Mouse (Mus musculus): ENCODE measurements around the gene Tpx2. TPM values are rescaled to one million over a fixed set of nuclear protein-coding genes. Genes with fewer than 3 reads are reported as not detected.

The Tpx2 gene
- polyA plus RNA-seq, 1 experiment from 2014 or later = 27.5 TPM

GRCm38 (mm10) chr2:152931456-152932160 lies 83.8 kb downstream of the Tpx2 start:
- Histone ChIP-seq H3K9me3 (ENCODE audit: control insufficient read depth, low read length) (no peaks in the 10 kb centered on the region), H3K9ac (replicated peaks; ENCODE audit: low read length) (no peak overlapping the region), H3K36me3 (ENCODE audit: control insufficient read depth, insufficient read depth, low read length) (no peaks in the 10 kb centered on the region), H3K4me3 (replicated peaks; ENCODE audit: low read depth, low read length) (no peak overlapping the region), H3K4me2 (ENCODE audit: low read length) (no peak overlapping the region), H3K27me3 (ENCODE audit: control insufficient read depth, insufficient read depth, low read length) (no peaks in the 10 kb centered on the region), H3K27ac (replicated peaks; ENCODE audit: low read depth, low read length) (no peak overlapping the region), H3K4me1 (ENCODE audit: control insufficient read depth, insufficient read depth, low read length) (no peaks in the 10 kb centered on the region)
- ATAC-seq (ENCODE audit: low FRiP score, low TSS enrichment) = no peak
- 79% methylated on average over 12 of the region's 12 CpGs for WGBS
- DNase-seq = no peak

DNA sequence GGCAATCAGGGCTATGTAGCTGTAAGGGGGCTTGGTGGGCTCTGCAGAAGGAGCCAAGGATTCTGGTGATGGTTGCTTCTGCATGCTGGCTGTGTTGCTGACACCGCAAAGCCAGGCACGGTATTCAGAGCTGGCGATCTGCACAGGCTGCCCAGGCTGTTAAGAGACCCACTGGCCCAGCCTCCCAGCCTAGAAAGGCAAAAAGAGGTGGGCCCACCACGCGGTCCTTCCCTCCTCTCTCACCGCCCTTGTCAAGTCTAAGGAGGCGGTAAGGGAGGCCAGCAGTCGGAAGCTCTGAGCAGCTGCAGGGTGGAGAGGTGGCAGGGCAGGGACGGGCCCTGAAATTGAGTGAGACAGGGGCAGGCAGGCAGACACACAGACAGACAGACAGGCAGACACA lies 85.3 kb downstream of the Tpx2 start, which contains the start of gene Foxs1:
TSS of gene Foxs1 (minus strand) at position 161 of the 400 bp plus-strand sequence.
- DNase-seq (no peak), ATAC-seq (ENCODE audit: low FRiP score, low TSS enrichment) (no peak)

GRCm38 (mm10) chr2:152933614-152934013 lies 85.8 kb downstream of the Tpx2 start:
- ATAC-seq (ENCODE audit: low FRiP score, low TSS enrichment) (no peak), DNase-seq (peak; percentile 45)
- Histone ChIP-seq H3K36me3 (ENCODE audit: control insufficient read depth, insufficient read depth, low read length) (no peaks in the 10 kb centered on the region), H3K27me3 (ENCODE audit: control insufficient read depth, insufficient read depth, low read length) (no peaks in the 10 kb centered on the region), H3K27ac (replicated peaks; ENCODE audit: low read depth, low read length) (no peak overlapping the region), H3K4me1 (ENCODE audit: control insufficient read depth, insufficient read depth, low read length) (no peaks in the 10 kb centered on the region), H3K4me2 (ENCODE audit: low read length) (no peak overlapping the region), H3K9me3 (ENCODE audit: control insufficient read depth, low read length) (no peaks in the 10 kb centered on the region), H3K4me3 (replicated peaks; ENCODE audit: low read depth, low read length) (no peak overlapping the region), H3K9ac (replicated peaks; ENCODE audit: low read length) (no peak overlapping the region)
- 33% methylated on average over 5 of the region's 5 CpGs for WGBS

More for the DNA sequence above, 85.3 kb downstream of the Tpx2 start, which contains the start of gene Foxs1:
- 41% methylated on average over 9 of the region's 9 CpGs for WGBS
- Histone ChIP-seq H3K4me1 (ENCODE audit: control insufficient read depth, insufficient read depth, low read length) (no peaks in the 10 kb centered on the region), H3K9ac (replicated peaks; ENCODE audit: low read length) (no peak within 1 kb of the TSS), H3K27ac (replicated peaks; ENCODE audit: low read depth, low read length) (no peak within 1 kb of the TSS), H3K27me3 (ENCODE audit: control insufficient read depth, insufficient read depth, low read length) (no peaks in the 10 kb centered on the region), H3K36me3 (ENCODE audit: control insufficient read depth, insufficient read depth, low read length) (no peaks in the 10 kb centered on the region), H3K4me3 (replicated peaks; ENCODE audit: low read depth, low read length) (no peak within 1 kb of the TSS), H3K9me3 (ENCODE audit: control insufficient read depth, low read length) (no peaks in the 10 kb centered on the region), H3K4me2 (ENCODE audit: low read length) (no peak within 1 kb of the TSS)

DNA sequence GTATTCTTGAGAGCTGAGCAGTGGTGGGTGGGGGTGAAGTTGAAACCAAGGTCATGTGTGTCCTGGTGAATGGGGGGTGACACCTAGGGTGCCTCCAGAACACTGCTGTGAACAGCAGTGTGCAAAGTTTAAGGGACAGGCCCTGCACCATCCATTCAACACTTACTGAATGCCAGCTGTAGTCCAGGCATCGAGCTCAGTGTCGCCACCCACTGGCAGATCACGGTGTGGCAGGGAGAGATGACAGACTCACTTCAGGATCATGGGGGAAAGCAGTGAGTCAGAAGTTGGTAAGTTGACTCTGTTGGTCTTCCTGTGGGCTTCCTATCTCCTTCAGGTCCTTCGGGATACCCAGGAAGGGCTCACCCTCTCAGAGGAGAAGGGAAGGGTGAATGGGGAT lies 92.1 kb downstream of the Tpx2 start:
- no peak overlapping the region for H3K4me3 ChIP-seq (replicated peaks; ENCODE audit: low read depth, low read length)
- H3K27me3 ChIP-seq (ENCODE audit: control insufficient read depth, insufficient read depth, low read length) = peaks cover 36% of the 10 kb centered on the region

DNA sequence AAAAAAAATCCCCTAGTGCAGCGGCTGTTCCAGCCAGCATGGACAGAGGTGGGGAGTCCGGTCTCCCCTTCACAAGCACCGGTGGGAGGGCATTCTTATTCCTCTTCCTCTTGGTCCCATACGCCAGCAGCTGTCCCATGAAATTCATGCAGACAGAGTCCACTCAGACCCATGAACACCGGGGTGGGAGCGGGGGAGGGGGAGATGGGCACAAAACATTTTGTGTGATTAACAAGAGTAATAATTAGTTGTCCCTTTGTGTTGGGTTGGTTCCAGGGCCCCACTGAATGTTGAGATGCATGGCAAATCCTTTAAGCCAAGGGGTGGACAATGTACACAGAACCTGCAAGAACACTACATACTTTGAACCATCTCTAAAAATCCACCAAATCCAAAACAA lies 93.3 kb downstream of the Tpx2 start:
- no peaks in the 10 kb centered on the region for H3K36me3 ChIP-seq (ENCODE audit: control insufficient read depth, insufficient read depth, low read length)
- H3K9ac ChIP-seq (replicated peaks; ENCODE audit: low read length) = no peak overlapping the region
- peaks cover 10% of the 10 kb centered on the region; the same call in 1 of the 2 replicates for H3K4me1 ChIP-seq (ENCODE audit: control insufficient read depth, insufficient read depth, low read length)
- 73% methylated on average over 6 of the region's 6 CpGs for WGBS
- no peaks in the 10 kb centered on the region for H3K9me3 ChIP-seq (ENCODE audit: control insufficient read depth, low read length)
- no peak for ATAC-seq (ENCODE audit: low FRiP score, low TSS enrichment)
- no peak for DNase-seq
- H3K4me3 ChIP-seq (replicated peaks; ENCODE audit: low read depth, low read length) = no peak overlapping the region
- peaks cover 46% of the 10 kb centered on the region for H3K27me3 ChIP-seq (ENCODE audit: control insufficient read depth, insufficient read depth, low read length)
- H3K4me2 ChIP-seq (ENCODE audit: low read length) = no peak overlapping the region
- H3K27ac ChIP-seq (replicated peaks; ENCODE audit: low read depth, low read length) = no peak overlapping the region

More for the DNA sequence above, 92.1 kb downstream of the Tpx2 start:
- Histone ChIP-seq H3K4me2 (ENCODE audit: low read length) (no peak overlapping the region), H3K4me1 (ENCODE audit: control insufficient read depth, insufficient read depth, low read length) (peaks cover 10% of the 10 kb centered on the region; the same call in 1 of the 2 replicates), H3K9me3 (ENCODE audit: control insufficient read depth, low read length) (no peaks in the 10 kb centered on the region), H3K27ac (replicated peaks; ENCODE audit: low read depth, low read length) (no peak overlapping the region), H3K9ac (replicated peaks; ENCODE audit: low read length) (no peak overlapping the region), H3K36me3 (ENCODE audit: control insufficient read depth, insufficient read depth, low read length) (no peaks in the 10 kb centered on the region)
- WGBS = 14% methylated on average over 4 of the region's 4 CpGs
- ATAC-seq (ENCODE audit: low FRiP score, low TSS enrichment) = no peak
- peak; percentile 36 for DNase-seq

- 48% methylated on average over 7 of the region's 7 CpGs for WGBS
- peaks cover 46% of the 10 kb centered on the region for H3K27me3 ChIP-seq (ENCODE audit: control insufficient read depth, insufficient read depth, low read length)
Measured at GRCm38 (mm10) chr2:152941776-152942175, 94.0 kb downstream of the Tpx2 start.

GRCm38 (mm10) chr2:152942898-152943515 lies 95.2 kb downstream of the Tpx2 start:
- Histone ChIP-seq H3K27me3 (ENCODE audit: control insufficient read depth, insufficient read depth, low read length) (peaks cover 46% of the 10 kb centered on the region), H3K27ac (replicated peaks; ENCODE audit: low read depth, low read length) (no peak overlapping the region), H3K4me1 (ENCODE audit: control insufficient read depth, insufficient read depth, low read length) (peaks cover 10% of the 10 kb centered on the region; the same call in 1 of the 2 replicates), H3K36me3 (ENCODE audit: control insufficient read depth, insufficient read depth, low read length) (no peaks in the 10 kb centered on the region), H3K9ac (replicated peaks; ENCODE audit: low read length) (peak overlapping the region; percentile 43; the same call in 1 of the 2 replicates), H3K4me3 (replicated peaks; ENCODE audit: low read depth, low read length) (peak overlapping the region; percentile 41), H3K9me3 (ENCODE audit: control insufficient read depth, low read length) (no peaks in the 10 kb centered on the region), H3K4me2 (ENCODE audit: low read length) (peak overlapping the region; percentile 88)
- DNase-seq (peak; percentile 64), ATAC-seq (ENCODE audit: low FRiP score, low TSS enrichment) (no peak)
- WGBS = under 1% methylated on average over 61 of the region's 65 CpGs

More at GRCm38 (mm10) chr2:152941776-152942175, 94.0 kb downstream of the Tpx2 start:
- ATAC-seq (ENCODE audit: low FRiP score, low TSS enrichment) (no peak), DNase-seq (no peak)
- Histone ChIP-seq H3K4me2 (ENCODE audit: low read length) (no peak overlapping the region), H3K4me1 (ENCODE audit: control insufficient read depth, insufficient read depth, low read length) (peaks cover 10% of the 10 kb centered on the region; the same call in 1 of the 2 replicates), H3K27ac (replicated peaks; ENCODE audit: low read depth, low read length) (no peak overlapping the region), H3K36me3 (ENCODE audit: control insufficient read depth, insufficient read depth, low read length) (no peaks in the 10 kb centered on the region), H3K9ac (replicated peaks; ENCODE audit: low read length) (no peak overlapping the region), H3K9me3 (ENCODE audit: control insufficient read depth, low read length) (no peaks in the 10 kb centered on the region), H3K4me3 (replicated peaks; ENCODE audit: low read depth, low read length) (no peak overlapping the region)

GRCm38 (mm10) chr2:152943568-152943967 lies 95.8 kb downstream of the Tpx2 start:
- Histone ChIP-seq H3K27ac (replicated peaks; ENCODE audit: low read depth, low read length) (no peak overlapping the region), H3K4me1 (ENCODE audit: control insufficient read depth, insufficient read depth, low read length) (peaks cover 10% of the 10 kb centered on the region; the same call in 1 of the 2 replicates), H3K4me2 (ENCODE audit: low read length) (peak overlapping the region; percentile 88), H3K9me3 (ENCODE audit: control insufficient read depth, low read length) (no peaks in the 10 kb centered on the region), H3K9ac (replicated peaks; ENCODE audit: low read length) (peak overlapping the region; percentile 43; the same call in 1 of the 2 replicates), H3K27me3 (ENCODE audit: control insufficient read depth, insufficient read depth, low read length) (peaks cover 46% of the 10 kb centered on the region), H3K4me3 (replicated peaks; ENCODE audit: low read depth, low read length) (peak overlapping the region; percentile 41), H3K36me3 (ENCODE audit: control insufficient read depth, insufficient read depth, low read length) (no peaks in the 10 kb centered on the region)
- ATAC-seq (ENCODE audit: low FRiP score, low TSS enrichment) (no peak), DNase-seq (peak; percentile 58)
- WGBS = 5% methylated on average over 8 of the region's 8 CpGs

All from midbrain, embryonic 14.5 days (tissue).